Mouse (Mus musculus) cerebellum, postnatal 10 days (tissue): Measurements from ENCODE around the gene Banf2.

ENCODE experiments used
- DNase-seq, 2 experiments: peaks; one replicate each; pipeline ENCODE4 v3.0.0; 2021; ENCODE audit warnings: mixed read lengths in 2 of 2

Banf2 gene

DNA sequence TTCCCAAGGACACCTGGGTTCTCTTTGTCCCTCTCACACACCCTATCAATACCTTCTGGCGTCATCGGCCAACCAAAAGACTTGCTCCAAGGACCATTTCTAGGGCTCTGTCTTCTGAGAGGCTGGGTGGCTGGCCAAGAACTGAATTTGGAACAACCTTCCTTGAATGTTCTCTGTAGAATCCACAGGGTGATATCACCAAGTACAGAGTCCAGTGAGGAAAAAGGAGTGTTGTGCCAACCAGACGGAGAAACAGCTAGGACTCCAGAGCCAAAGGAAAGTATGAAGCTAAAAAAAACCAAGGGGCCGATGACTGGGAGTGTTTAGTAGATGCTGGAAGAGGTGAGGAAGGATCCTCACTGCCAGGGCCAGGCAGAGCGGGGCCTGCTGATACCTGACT lies 74.5 kb downstream of the Banf2 start:
- no peak for DNase-seq

DNA sequence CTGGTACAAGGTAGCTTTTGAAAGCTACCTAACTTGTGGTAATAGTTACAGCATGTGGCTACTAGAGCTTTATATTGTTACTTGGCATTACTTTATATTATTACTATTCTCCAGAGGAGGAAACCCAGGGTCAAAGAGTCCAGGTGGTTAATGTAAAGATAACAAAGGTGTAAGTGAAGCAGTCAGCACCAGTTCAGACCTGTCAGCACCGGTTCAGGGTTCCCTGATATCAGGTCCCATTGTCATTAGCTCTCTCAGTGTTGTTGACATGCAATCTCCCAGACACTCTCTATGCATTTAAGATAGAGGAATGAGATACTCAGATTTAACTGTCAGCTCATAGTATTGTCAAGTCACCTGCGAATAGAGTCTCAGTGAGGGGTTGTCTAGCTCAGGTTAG lies 75.0 kb downstream of the Banf2 start:
- DNase-seq = no peak

DNA sequence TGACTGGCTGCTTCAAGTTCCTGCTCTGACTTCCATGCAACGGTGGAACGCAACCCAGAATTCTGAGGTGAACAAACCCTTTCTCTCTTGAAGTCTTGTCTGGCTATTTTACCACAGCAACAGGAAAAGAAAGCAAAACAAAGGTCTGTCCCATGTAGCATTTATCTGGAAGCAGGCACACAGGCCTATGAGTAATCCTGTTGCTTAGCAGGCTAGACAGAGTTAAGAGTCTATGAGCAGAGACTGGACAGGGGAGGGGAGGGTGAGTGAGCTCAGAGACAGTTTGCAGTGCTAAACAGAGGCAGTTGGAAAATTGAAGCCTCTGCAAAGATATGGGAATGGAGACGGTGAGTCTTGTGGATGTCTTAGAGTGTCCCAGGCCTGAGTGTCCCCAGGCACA lies 75.5 kb downstream of the Banf2 start:
- DNase-seq = no peak

DNA sequence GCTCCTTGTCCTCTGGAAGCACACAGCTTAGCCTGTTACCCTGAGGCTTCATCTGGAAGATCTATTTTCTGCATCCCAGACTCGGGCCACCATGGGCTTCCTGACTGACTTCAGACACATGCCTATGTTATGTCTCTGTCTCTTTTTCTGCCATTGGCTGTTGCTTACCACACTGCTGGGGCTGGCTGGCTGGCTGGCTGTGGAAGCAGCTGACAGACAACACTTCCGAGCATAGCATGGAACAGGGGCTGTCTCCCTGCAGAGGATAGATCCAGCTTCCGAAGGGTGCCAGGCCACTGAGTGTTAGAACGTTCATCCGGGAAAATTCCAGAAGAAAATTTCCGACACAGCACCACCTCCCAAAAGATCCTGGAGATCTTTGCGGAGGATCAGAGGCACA lies 79.1 kb downstream of the Banf2 start:
- no peak for DNase-seq

DNA sequence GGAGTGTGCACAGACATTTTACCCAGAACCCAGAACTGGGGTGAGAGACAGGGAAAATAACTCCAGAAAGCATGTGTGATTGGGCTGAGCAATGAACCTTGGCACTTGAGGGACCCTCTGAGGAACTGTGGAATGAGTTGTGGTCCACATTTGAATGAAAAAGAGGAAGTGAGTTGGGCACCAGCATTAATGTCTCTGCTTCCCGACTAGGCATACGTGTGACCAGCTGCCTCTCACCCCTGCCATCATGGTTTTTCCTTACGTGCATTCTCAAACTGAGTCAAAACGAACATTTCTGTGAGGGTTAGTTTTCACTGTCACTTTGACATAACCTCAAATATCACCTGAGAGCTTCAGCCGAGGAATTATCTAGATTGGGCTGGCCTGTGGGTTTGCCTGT lies 79.8 kb downstream of the Banf2 start:
- no peak for DNase-seq

DNA sequence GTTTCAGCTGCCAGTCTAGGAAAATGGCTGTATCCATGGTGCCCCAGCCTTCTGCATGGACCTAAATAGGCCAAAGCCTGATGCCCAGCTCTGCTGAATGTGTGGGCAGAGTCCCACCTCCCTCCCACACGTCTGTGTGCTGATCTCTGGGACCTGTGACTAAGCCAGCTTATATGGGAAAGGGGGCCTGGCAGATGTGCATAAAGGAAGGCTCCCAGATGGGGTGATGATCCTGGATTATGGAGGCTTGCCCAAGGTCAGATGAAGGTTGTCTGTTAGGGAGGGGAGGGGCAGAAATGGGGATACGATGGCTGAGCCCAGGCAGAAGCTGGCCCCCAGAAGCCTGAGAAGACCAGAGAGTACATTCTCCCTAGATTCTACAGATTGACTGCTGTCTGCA lies 85.2 kb downstream of the Banf2 start:
- DNase-seq = no peak

DNA sequence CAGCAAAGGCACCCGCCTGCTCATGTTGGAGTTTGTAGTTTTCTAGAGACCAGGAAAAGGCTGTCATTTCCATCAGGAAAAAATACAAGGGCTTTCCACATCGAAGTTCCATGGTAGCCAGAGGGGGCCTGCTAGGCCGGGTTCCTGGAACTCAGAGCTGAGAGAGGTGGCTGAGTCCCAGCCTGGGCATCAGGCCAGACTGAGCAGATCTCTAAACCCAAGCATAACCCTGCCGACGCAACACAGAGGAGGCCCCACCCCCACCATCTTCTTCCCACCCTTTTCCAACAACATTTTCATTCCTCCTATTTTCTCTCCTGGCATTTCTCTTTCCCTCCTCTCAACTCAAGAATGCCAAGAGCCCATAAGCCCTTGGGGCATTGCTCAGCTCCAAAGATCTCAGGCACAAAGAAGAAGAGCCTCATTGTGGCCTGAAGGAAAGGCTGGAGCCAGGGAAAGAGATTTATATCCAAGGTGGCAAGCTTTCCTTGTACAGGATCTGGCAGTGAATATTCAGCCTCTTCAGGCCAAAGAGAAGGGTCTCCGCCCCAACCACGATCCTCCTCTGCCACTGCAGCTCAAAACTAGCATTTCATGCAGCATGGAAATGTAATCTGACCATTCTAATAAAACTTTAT lies 87.4 kb downstream of the Banf2 start:
- peak; percentile 68 to 83 for DNase-seq

DNA sequence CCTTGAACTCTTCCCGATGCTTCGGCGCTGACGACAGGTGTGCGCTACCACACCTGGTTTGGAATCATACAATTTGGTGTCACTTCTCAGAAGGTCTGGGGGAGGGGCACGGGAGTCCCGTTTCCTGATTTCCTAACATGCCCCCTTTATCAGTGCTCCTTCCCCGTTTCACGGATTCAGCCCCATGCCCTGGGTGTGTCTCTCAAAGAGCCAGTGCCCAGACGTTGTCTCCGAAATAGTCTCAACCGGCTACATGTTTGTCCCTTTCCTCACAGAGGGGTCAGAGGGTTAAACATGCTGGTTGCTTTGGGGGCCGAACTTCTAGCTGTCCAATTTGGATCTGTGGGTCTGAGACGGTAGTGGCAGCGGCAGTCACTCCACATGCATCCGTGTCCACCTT lies 89.2 kb downstream of the Banf2 start:
- DNase-seq = no peak
